Mouse (Mus musculus): ENCODE data around the gene Cog1.
"Not testable (repeated sequence)": the region's sequence is repeated elsewhere in the genome, so short reads cannot be mapped to it uniquely, and the experiment has no call there.

The Cog1 gene

GRCm38 (mm10) chr11:113631862-113632261 lies 17.1 kb upstream of the Cog1 start:
- no peak for DNase-seq (ENCODE audit: low spot score)

DNA sequence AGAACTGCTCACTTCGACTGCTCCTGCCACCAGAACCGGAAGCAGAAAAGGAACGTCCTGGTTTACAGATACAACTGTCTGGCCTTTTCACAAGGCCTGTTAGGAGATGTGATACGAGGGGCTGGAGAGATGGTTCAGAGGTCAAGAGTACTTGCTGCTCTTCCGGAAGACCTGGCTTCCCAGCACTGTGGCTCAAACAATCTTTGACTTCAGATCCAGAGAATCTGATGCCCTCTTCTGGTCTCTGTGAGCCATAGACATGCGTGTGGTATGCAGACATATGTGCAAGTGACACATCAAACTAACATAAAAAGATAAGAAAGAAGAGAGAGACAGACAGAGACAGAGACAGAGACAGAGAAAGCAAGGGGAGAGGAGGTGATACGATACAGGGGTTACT lies 16.7 kb upstream of the Cog1 start:
- no peak for DNase-seq (ENCODE audit: low spot score)

GRCm38 (mm10) chr11:113633398-113633797 lies 15.6 kb upstream of the Cog1 start:
- DNase-seq (ENCODE audit: low spot score): no peak

- DNase-seq (ENCODE audit: low spot score): no peak
Observed at GRCm38 (mm10) chr11:113634699-113635121, 14.3 kb upstream of the Cog1 start.

- no peak for DNase-seq (ENCODE audit: low spot score)
Observed at GRCm38 (mm10) chr11:113638680-113639079, 10.3 kb upstream of the Cog1 start.

GRCm38 (mm10) chr11:113645181-113645580 lies 3.8 kb upstream of the Cog1 start:
- DNase-seq (ENCODE audit: low spot score): no peak

DNA sequence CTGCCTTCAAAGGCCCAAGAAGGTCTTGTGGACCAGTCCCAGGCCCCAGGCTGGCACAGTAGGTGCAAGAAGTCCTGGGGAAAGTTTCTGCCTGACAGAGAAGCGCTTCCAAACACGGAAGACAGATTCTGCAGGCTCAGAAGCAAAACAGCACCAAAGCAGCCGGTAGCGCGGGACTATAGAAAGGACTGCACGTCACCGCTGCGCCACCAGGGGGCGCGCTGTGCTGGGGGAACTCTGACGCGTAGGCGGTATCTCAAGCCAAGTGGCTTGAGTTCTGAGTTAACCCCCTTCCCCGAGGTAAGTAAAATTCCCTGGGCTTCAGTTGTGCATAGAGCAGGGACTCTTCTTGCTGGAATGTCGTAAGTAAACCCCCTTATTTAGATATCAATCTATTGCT lies 817 bp upstream of the Cog1 start:
- peak; percentile 69 for DNase-seq (ENCODE audit: low spot score)

DNA sequence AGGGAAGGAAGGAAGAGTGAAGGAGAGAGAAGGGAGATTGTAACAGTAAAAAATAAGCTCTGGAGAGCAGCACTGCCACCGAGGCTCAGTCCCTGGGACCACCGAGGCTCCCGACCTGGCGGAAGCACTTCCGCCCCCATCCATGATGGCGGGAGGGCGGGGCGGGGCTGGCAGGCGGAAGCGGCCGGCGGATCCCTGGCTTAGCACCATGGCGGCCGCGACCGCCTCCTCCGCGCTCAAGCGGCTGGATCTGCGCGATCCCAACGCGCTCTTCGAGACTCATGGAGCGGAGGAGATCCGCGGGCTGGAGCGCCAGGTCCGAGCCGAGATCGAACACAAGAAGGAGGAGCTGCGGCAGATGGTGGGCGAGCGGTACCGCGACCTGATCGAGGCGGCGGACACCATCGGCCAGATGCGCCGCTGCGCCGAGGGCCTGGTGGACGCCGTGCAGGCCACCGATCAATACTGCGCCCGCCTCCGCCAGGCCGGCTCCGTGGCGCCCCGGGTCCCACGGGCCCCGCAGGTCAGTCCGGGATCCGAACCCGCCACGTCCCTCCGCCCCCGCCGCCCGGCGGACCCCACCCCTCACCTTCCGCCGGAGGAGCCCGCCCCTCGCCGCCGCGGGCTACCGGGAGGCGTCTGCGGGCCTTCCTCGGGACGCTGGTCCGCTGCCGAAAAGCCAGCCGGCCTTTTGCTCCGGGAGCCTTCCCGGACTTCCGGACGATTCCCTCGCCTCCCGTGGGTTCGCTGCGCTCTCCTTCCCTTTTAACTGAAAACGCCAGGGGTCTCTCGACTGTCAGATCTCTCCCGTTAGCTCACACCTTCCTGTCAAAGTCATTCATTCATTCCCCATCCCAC lies 613 bp downstream of the Cog1 start, which contains the start of gene Slc39a11:
Slc39a11 (minus strand) TSS at position 727 of the 858 bp plus-strand sequence.
- DNase-seq (ENCODE audit: low spot score): peak; percentile 65

- no peak for DNase-seq (ENCODE audit: low spot score)
Observed at GRCm38 (mm10) chr11:113651206-113651906, 2.4 kb downstream of the Cog1 start.

DNA sequence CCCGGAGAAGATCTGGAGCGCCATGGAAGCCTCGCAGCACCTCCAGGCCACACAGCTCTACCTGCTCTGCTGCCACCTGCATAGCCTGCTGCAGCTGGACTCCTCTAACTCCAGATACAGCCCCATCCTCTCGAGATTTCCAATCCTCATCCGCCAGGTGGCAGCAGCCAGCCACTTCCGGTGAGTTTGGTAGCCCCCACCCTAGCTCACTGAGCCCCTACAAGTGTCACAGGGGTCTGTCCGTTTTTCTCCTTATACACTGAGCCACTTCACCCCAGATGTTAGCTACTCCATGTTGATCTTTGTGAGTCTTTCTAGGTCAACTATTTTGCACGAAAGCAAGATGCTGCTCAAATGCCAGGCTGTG lies 2.9 kb downstream of the Cog1 start:
- no peak for DNase-seq (ENCODE audit: low spot score)

DNA sequence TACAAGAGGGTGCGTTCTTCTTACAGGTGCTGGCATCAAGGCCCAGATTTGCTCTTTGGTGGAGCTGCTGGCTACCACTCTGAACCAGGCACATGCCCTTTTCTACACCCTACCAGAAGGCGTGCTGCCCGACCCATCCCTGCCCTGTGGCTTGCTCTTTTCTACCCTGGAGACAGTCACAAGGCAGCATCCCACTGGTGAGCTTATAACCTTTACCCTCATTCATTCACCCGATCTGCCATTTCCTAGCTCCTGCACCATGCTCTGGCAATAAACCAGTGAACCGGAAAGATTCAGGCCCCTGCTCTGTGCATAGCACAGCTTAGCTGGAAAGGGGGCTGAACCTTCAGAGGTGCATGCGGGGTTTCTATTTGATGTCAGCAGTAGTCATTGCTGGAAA lies 3.5 kb downstream of the Cog1 start:
- DNase-seq (ENCODE audit: low spot score): no peak

DNA sequence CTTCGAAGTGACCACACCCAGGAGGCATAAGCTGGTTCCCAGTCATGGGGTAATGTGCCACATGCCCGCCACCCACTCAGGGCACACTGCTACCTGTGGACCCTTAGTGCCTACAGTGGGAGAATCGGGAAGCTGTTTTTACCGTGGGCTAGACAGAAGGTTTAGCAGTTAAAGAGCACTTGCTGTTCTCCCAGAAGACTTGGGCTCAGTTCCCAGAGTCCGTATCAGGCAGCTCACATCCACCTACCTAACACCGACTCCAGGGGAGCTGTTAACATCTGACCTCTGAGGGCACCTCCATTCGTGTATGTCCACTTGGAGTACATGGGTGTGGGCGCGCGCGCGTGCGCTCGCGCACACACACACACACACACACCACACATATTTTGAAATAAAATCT lies 5.1 kb downstream of the Cog1 start:
- DNase-seq (ENCODE audit: low spot score): no peak

- no peak for DNase-seq (ENCODE audit: low spot score)
Observed at GRCm38 (mm10) chr11:113654561-113655270, 5.7 kb downstream of the Cog1 start.

GRCm38 (mm10) chr11:113656511-113656932 lies 7.6 kb downstream of the Cog1 start:
- no peak for DNase-seq (ENCODE audit: low spot score)

DNA sequence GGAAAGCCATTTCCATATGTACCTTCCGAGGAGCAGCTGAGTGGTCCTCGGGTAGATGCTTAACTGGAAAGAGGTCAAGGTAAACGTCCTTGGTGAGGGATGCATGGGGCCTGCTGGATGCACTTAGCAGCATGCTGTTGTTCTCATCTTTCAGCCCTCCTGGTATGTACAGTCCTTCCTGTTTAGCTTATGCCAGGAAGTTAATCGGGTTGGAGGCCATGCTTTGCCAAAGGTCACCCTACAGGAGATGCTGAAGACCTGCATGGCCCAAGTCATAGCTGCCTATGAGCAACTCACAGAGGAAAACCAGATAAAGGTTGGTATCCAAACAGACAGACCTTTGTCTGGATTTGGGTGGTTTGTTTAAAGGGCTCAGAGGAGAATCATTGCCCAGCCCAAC lies 8.3 kb downstream of the Cog1 start:
- DNase-seq (ENCODE audit: low spot score): no peak

- no peak for DNase-seq (ENCODE audit: low spot score)
Observed at GRCm38 (mm10) chr11:113658319-113658718, 9.3 kb downstream of the Cog1 start.

DNA sequence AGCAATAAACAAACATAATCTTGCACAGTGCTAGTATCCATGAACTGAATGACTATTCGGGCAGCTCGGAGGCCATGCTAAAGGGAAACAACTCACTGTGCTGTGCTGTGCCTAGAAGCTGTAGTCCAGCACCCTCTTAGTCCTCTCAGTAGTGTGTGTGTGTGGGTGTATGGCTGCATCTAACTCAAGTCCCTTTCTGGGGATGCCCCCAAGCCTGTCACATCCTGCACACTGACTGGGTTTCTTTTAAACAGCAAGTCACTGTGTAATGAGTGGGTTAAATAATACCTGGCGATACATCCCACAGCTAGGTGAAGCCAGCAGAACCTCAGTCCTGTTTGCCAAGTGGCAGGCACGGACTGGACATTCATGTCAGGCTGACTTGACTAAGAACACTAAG lies 9.8 kb downstream of the Cog1 start:
- no peak for DNase-seq (ENCODE audit: low spot score)

- not testable (repeated sequence) for DNase-seq (ENCODE audit: low spot score)
Observed at GRCm38 (mm10) chr11:113660213-113660612, 11.2 kb downstream of the Cog1 start.

DNA sequence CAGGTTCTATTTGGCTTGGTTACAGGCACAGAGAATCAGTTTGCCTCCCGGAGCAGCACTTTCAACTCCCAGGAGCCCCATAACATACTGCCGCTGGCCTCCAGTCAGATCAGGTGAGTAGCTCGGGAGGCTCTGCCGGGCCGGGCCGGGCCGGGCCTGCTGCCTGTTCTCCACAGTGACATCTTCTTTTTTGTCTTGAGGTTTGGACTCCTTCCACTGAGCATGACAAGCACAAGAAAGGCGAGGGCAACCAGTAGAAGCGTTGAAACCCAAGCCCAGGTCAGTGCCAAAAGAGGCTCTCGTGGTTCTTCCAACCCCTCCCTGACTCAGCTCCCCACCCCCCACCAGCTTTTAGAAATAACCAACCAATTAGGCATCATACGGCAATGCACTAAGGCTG lies 12.0 kb downstream of the Cog1 start:
- no peak for DNase-seq (ENCODE audit: low spot score)

DNA sequence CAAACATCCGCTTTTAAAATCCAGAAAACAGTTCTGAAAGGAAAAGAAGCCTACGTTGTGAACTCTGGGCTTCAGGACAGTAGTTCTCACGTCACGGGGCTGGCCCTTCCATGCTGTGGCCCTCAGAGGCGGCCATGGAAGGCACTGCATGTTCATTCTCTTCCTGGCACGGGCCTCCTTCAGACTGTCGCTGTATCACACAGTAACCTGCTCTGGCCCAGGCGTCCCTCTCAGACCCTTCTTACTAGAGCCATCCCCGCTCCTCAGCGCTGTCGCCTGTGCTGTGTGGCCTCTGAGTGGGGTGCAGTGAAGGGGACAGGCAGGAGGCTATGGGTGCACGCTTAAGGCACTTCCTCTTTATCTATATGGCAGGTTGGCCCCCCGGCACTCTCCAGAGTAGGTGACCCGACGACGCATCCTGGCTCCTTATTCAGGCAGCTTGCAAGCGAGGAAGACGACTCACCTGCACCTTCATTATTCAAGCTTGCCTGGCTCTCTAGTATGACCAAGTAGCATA lies 12.9 kb downstream of the Cog1 start:
- no peak for DNase-seq (ENCODE audit: low spot score)

- peak; percentile 37 for DNase-seq (ENCODE audit: low spot score)
Observed at GRCm38 (mm10) chr11:113664279-113664678, 15.3 kb downstream of the Cog1 start.

DNA sequence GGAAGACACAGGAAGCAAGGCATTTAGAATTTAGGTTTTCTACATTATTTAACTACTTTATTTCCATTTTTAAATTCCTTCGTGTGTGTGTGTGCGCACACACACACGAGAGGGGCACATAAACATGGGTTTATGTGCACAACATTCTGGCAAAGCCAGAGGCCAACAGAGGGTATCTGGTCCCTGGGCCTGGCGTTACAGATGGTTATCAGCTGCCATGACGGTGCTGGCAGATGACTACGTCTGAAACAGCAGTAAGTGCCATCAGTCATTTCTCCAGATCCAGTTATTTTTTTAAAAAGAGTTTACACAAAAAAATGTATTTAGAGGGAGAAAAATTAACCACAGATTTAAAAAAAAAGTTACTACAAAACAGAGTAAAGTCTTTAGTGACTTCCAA lies 17.2 kb downstream of the Cog1 start:
- no peak for DNase-seq (ENCODE audit: low spot score)

Measured in adipocyte (in vitro differentiated cells).